Mouse (Mus musculus) intestine, postnatal 0 days (tissue): ENCODE measurements at regions not wholly inside any gene's neighbourhood (a gene's known extent, or its start where the extent isn't known, plus 50 kb on each side); places are given as distances from the start of the nearest gene placed in this dataset.

Experiments
- ATAC-seq: fragments of 200-750 bp; cut with Nextera tagmentation; 2 replicates; pipeline ENCODE4 v1.8.0; 2017; ENCODE audit warnings: mild to moderate bottlenecking, moderate TSS enrichment, moderate library complexity
- H3K27ac ChIP-seq: fragments of 300-500 bp; sonication (generic); 2 replicates; pipeline ENCODE4 v1.5.1; 2014; ENCODE audit warnings: mild to moderate bottlenecking, low read depth, low read length, moderate library complexity
- H3K27me3 ChIP-seq: fragments of 300-500 bp; sonication (generic); replicated peaks from 2 replicates; pipeline ENCODE4 v1.6.1; 2014; ENCODE audit warnings: low read length, mixed read lengths; ENCODE audit not compliant: control insufficient read depth, insufficient read depth
- H3K36me3 ChIP-seq: fragments of 300-500 bp; sonication (generic); 2 replicates; pipeline ENCODE4 v1.6.1; 2014; ENCODE audit warnings: mild to moderate bottlenecking, moderate library complexity; ENCODE audit not compliant: control insufficient read depth, insufficient read depth
- H3K4me1 ChIP-seq: fragments of 300-500 bp; sonication (generic); replicated peaks from 2 replicates; pipeline ENCODE4 v1.6.1; 2014; ENCODE audit warnings: antibody characterized with exemption, low read length, mixed read lengths; ENCODE audit not compliant: control insufficient read depth, insufficient read depth
- H3K4me2 ChIP-seq: fragments of 300-500 bp; sonication (generic); replicated peaks from 2 replicates; pipeline ENCODE4 v1.6.1; 2014; ENCODE audit warnings: low read depth, mild to moderate bottlenecking, moderate library complexity
- H3K4me3 ChIP-seq: fragments of 300-500 bp; sonication (generic); 2 replicates; pipeline ENCODE4 v1.5.1; 2014; ENCODE audit warnings: low read depth, low read length
- H3K9ac ChIP-seq: fragments of 300-500 bp; sonication (generic); 2 replicates; pipeline ENCODE4 v1.6.1; 2014; ENCODE audit warnings: mild to moderate bottlenecking, low read depth, low read length
- H3K9me3 ChIP-seq: fragments of 300-500 bp; sonication (generic); 2 replicates; pipeline ENCODE4 v1.6.1; 2016; ENCODE audit warnings: mixed run types; ENCODE audit not compliant: control insufficient read depth
- CTCF ChIP-seq: sonication (generic); IDR thresholded peaks from 2 replicates; pipeline ENCODE4 v1.5.1; 2016; ENCODE audit warnings: low read depth, mild to moderate bottlenecking, control low read depth, antibody characterized with exemption, moderate library complexity
- WGBS: fragments of 180-500 bp; shearing (Covaris S2); extraction: QIAGEN DNeasy Blood & Tissue Kit; methylation state at CpG from one replicate; pipeline ENCODE4 v1.1.7; 2014; 5-methylcytosine and 5-hydroxymethylcytosine counted together

- Histone ChIP-seq H3K27ac (no peak overlapping the region), H3K4me3 (no peak overlapping the region), H3K36me3 (no peaks in the 10 kb centered on the region), H3K9ac (no peak overlapping the region), H3K9me3 (no peaks in the 10 kb centered on the region), H3K4me1 (no peaks in the 10 kb centered on the region), H3K4me2 (no peak overlapping the region), H3K27me3 (no peaks in the 10 kb centered on the region)
- no peak for TF ChIP-seq CTCF
- WGBS: 62% methylated on average over 4 of the region's 4 CpGs
- no peak for ATAC-seq
Observed at GRCm38 (mm10) chr9:27515427-27516110, 119.0 kb downstream of the Spata19 start.

- 60% methylated on average over 4 of the region's 4 CpGs for WGBS
- Histone ChIP-seq H3K27me3 (no peaks in the 10 kb centered on the region), H3K4me2 (no peak overlapping the region), H3K36me3 (no peaks in the 10 kb centered on the region), H3K9ac (no peak overlapping the region), H3K4me3 (no peak overlapping the region), H3K4me1 (no peaks in the 10 kb centered on the region), H3K27ac (no peak overlapping the region), H3K9me3 (no peaks in the 10 kb centered on the region)
- ATAC-seq: no peak
- TF ChIP-seq CTCF: no peak
Observed at GRCm38 (mm10) chr9:27518031-27518430, 121.4 kb downstream of the Spata19 start.

- 72% methylated on average over 5 of the region's 5 CpGs for WGBS
- Histone ChIP-seq H3K4me3 (no peak overlapping the region), H3K9me3 (no peaks in the 10 kb centered on the region), H3K4me1 (no peaks in the 10 kb centered on the region), H3K9ac (no peak overlapping the region), H3K27me3 (no peaks in the 10 kb centered on the region), H3K27ac (no peak overlapping the region), H3K4me2 (no peak overlapping the region), H3K36me3 (no peaks in the 10 kb centered on the region)
- no peak for ATAC-seq
- no peak for TF ChIP-seq CTCF
Observed at GRCm38 (mm10) chr9:27519711-27520110, 123.1 kb downstream of the Spata19 start.

GRCm38 (mm10) chr9:27521181-27521580 lies 124.6 kb downstream of the Spata19 start:
- TF ChIP-seq CTCF: no peak
- WGBS: 70% methylated on average over 3 of the region's 3 CpGs
- H3K27me3 ChIP-seq: no peaks in the 10 kb centered on the region
- H3K9ac ChIP-seq: no peak overlapping the region
- no peak overlapping the region for H3K4me3 ChIP-seq
- no peaks in the 10 kb centered on the region for H3K4me1 ChIP-seq
- no peak for ATAC-seq
- no peaks in the 10 kb centered on the region for H3K36me3 ChIP-seq
- H3K9me3 ChIP-seq: no peaks in the 10 kb centered on the region
- H3K27ac ChIP-seq: no peak overlapping the region
- H3K4me2 ChIP-seq: no peak overlapping the region

DNA sequence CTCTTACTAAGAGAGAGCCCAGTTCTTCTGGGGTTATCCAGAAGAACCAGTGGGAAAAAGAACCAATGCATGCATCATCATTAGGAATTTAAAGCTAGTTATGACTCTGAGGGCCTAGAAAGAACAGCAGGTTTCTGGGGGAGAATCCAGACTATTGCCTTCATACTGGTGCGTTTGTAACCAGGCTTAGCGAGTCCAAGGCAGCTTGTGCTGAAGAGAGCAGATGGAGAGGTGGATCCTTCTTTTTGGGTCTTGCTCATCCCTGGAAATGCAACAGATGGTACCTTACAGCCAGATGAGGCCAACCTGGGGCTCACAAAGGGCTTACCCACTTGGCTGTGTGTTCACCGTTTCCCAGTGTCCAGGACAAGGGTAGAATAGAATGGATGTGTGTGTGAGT lies 130.1 kb downstream of the Spata19 start:
- no peaks in the 10 kb centered on the region for H3K9me3 ChIP-seq
- H3K36me3 ChIP-seq: no peaks in the 10 kb centered on the region
- H3K4me3 ChIP-seq: no peak overlapping the region
- H3K27ac ChIP-seq: no peak overlapping the region
- 77% methylated on average over 3 of the region's 3 CpGs for WGBS
- no peaks in the 10 kb centered on the region for H3K27me3 ChIP-seq
- no peak for ATAC-seq
- no peak for TF ChIP-seq CTCF
- no peak overlapping the region for H3K9ac ChIP-seq
- H3K4me1 ChIP-seq: no peaks in the 10 kb centered on the region
- H3K4me2 ChIP-seq: no peak overlapping the region

- 48% methylated on average over 5 of the region's 5 CpGs for WGBS
- no peak overlapping the region for H3K9ac ChIP-seq
- TF ChIP-seq CTCF: no peak
- no peak overlapping the region for H3K4me2 ChIP-seq
- H3K4me1 ChIP-seq: no peaks in the 10 kb centered on the region
- no peak for ATAC-seq
- no peak overlapping the region for H3K27ac ChIP-seq
- H3K27me3 ChIP-seq: no peaks in the 10 kb centered on the region
- no peaks in the 10 kb centered on the region for H3K36me3 ChIP-seq
- H3K4me3 ChIP-seq: no peak overlapping the region
- H3K9me3 ChIP-seq: no peaks in the 10 kb centered on the region
Observed at GRCm38 (mm10) chr9:27538480-27538879, 141.9 kb downstream of the Spata19 start.
